Mouse (Mus musculus) spleen, postnatal 14 days (tissue): ENCODE data around the gene Sh3gl1.
A peak's percentile ranks its signal among the peaks of the same experiment; 100 is the strongest.
"Not testable (repeated sequence)": the region's sequence is repeated elsewhere in the genome, so short reads cannot be mapped to it uniquely, and the experiment has no call there.

Experiments used
- DNase-seq, 2 experiments: peaks; one replicate each; pipeline ENCODE4 v3.0.0; 2021 to 2022; ENCODE audit warnings: low spot score in 2 of 2

The Sh3gl1 gene

DNA sequence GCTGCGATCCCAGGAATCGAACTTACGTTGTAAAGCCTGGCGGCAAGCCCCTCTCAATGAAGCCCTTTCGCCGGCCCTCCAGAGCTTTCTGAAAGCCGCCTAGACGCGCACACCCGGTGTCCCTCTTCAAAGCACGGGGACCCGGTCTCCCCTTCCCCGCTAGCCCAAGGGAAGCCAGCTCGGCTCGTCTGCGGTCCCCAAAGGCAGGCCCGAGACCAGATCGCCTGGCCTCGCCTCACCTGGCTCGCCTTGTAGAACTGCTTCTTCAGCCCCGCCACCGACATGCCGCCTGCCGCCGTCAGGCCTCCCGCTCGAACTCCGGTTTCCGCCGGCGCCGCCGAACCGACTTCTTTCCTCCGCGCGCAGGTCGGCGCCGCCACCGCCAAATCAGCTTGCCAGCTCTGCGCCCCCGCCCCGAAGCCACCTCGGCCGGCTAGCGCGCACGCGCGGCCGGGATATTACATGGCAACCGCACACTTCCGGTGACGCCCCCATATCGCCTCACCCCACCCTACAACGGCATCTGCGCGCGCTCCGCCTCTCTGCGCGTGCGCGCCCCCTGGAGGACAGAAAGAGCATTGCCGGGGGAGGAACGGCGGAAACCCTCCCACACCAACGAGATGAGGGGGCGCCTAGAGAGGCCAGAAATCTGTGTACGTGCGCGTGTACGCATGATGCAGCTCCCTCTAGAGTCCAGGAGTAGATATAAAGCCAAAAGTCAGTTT is at the start of gene Sh3gl1:
TSS of gene Sh3gl1 (minus strand) at position 460 of the 725 bp plus-strand sequence.
- peak; percentile 99 for DNase-seq

DNA sequence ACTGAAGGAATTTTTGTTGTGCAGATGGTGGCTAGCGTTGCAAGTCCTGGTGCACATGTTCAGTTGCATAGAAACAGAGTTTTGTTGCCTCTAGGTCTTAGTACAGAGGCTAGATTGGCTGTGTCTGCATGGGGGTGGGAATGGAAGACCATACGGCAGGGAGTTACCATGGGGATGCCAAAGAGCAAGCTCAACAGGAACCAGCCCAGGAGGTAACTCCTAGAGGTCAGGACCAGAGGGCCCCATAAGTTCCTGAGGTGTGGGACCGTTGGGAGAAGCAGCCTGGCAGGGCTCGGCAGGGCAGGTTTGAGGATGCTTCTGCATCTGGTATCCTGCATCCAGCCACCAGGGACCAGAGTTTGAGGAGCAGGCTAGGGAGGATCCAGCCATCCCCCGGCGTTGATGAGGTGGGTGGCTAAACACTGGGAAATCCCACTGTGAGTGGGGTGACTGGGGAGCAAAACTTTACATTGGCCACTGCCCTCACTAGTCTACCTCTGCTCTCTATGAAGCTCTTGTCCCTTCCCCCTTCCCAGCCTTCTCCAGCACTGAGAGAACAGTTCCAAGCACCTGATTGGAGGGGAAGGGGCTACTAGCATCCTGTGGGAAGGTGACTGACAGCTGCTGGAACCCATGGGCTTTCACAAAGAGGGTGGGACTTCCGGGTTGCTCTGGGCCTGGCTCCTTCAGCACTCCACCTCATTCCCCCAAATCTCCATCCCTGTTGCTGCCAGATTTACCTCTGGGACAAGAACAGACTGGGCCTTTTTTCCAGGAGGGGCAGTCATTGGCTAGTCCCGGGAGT is 44.5 kb upstream of the Sh3gl1 start:
- DNase-seq: no peak

DNA sequence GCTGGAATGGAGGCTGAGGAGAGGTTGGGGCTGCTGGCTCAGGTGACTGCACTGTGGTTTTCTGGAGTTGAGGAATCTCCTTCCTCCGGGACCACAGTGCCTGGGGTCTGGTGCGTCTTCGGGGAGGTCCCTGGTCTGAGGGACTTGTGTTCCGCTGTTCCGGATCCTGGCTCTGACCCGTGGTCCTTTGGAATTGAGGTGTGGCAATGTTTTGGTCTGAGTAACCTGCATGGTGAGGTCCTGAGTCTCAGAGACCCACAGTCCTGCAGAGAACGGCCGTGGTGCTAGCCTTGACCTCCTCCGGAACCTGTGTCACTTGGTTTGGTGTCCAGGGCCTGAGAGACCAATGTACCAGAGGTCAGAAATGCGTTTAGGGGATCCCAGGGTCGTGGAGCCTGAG is 43.5 kb upstream of the Sh3gl1 start:
- DNase-seq: no peak

DNA sequence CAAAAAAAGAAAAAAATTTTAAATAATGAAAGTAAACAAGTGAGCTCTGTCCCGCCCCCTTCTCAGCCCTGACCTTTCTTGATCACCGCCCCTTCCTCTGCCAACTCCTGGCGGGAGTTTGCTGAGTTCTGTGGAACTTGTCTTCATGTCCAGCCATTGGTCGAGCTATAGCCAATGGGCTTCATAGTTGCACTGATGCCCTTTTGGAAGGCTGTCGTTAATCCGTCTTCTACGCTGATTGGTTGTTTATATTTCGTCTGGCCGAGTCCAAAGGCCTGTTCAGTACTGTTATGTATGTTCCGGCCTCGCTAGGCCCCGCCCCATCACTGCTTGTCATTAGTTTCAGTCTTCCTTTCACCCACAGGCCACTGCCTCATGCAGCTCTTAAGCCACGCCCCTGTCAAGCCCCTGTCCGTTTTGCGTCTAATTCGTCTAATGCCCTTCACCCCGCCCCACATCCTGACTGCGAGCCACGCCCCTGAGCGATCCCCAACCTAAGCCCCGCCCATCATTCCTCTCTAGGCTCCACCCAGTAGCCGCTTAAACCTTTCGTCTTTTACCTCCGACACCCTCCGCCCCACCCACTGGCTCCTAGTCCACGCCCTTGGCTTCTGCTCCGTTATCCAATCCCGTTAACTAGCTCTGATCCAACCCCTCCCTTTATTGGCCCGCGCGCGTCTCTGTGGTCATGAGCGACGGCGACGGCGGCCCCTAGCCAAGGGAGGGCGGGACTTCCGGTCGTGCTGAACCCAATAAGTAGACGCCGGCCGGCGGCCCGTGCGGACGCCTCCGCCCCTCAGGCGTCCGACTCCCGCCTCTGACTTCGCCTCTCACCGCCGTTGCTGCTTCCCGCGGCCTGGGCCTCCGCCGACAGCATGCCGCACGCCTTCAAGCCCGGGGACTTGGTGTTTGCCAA is 42.7 kb upstream of the Sh3gl1 start, which contains the start of gene Hdgfl2:
TSS of gene Hdgfl2 (plus strand) at position 755 of the 916 bp plus-strand sequence.
- DNase-seq: peak; percentile 99

DNA sequence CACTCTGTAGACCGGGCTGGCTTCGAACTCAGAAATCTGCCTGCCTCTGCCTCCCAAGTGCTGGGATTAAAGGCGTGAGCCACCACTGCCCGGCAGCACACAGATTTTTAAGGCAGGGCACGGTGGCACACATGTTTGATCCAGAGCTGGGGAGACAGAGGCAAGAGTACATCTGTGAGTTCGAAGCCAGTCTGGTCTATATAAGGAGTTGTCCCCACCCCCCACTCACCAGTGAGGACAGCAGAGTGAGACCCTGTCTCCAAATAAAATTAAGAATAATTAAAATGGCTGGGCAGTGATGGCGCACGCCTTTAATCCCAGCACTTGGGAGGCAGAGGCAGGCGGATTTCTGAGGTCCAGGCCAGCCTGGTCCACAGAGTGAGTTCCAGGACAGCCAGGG is 41.9 kb upstream of the Sh3gl1 start:
- DNase-seq: not testable (repeated sequence)

DNA sequence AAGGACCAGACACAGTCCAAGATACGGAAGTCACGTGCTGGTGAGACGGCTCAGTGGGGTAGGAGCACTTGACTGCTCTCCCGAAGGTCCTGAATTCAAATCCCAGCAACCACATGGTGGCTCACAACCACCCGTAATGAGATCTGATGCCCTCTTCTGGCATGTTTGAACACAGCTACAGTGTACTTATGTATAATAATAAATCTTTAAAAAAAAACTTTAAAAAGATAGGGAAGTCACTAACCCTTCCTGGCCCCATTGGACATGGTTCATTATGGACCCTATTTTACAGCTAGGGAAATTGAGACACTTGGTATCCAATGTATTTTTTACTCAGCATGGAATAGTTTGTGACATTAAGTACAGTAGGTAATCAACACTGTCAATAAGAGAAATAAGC is 41.1 kb upstream of the Sh3gl1 start:
- no peak for DNase-seq

DNA sequence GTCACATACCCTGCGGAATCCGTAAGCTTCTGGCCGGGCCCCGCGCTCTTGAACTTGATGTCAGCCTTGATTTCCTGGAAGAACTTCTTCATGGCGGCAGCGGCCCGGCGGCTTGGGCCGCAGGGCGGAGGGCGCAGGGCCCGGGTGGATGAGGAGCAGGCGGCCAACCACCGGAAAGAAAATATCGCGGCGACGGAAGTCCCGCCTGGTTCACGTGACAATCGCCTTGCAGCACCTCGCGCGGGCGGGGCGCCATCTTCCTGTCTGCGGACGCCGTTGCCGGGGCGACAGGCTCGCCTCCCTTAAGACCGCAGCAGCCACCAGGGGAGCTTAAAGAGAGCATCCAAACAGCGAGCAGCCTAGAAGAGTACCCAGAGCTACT is 38.4 kb upstream of the Sh3gl1 start, which contains the start of gene Ubxn6:
TSS of gene Ubxn6 (minus strand) at position 202 of the 382 bp plus-strand sequence.
- peak; percentile 88 to 93 for DNase-seq

DNA sequence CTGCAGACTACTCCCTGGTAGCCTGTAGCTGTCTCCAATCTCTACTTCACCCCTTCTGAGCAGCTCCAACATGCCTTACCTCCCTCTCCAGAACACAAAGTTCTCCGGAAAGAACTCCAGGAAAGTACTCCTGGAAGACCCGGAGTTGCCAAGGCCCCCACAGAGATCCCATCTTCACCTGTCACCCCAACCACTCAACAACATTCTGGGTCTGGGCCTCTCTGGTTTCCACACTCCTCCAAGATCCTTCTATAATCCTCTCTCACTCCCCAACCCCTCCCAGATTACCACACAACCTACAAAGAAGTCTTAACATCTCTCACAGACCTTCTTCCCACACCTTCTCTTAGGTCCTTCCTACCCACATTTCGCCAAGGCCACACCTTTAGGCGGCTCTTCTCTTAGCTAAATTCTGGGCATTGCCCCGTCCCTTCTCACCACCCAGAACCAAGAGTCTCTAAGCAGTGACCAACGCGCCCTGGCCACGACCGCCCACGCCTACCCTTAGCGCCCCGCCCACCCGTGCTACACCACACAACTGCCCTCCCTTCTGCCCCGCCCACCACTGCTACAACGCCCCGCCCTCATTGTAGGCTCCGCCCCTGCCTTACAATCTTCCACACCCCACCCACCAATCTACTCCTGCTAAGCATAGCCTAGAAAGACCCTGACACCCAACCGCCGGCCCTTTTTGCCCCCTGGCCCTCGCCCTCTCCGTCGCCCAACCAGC is 37.8 kb upstream of the Sh3gl1 start:
- peak; percentile 72 to 76 for DNase-seq

DNA sequence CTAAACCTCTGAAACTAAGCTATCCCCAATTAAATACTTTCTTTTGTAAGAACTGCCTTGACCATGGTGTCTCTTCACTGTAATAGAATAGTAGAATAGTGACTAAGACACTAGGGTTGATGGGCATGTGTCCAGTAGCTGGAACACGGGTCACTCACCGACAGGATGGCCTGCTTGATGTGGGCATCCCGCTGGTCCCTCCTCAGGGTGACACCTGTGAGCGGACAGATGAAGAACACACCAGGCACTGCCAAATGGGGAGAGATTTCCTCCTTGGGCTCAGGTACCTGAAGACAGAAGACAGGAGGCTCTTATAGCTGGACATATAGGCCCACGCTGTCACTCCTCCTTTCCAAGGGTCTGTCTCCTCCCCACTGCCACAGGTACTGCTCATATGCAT is 35.8 kb upstream of the Sh3gl1 start:
- no peak for DNase-seq

DNA sequence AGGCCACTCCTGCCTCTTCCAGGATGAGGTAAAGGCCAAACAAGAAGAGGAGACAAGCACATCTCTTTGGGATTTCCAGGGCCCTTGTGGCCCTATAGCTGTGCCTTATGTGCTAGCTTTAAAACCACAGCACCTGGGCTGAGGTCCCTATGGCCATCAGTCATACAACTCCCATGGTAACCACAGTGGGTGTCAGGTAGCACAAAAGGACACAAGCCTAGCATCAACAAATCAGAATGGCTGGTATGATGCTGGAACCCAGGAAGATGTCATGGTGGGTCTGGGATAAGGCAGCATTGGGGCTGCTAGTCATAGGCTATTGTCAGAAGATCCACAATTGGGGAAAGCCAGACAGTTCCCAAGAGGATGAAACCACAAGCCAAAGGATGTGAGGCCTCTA is 34.7 kb upstream of the Sh3gl1 start:
- DNase-seq: no peak

DNA sequence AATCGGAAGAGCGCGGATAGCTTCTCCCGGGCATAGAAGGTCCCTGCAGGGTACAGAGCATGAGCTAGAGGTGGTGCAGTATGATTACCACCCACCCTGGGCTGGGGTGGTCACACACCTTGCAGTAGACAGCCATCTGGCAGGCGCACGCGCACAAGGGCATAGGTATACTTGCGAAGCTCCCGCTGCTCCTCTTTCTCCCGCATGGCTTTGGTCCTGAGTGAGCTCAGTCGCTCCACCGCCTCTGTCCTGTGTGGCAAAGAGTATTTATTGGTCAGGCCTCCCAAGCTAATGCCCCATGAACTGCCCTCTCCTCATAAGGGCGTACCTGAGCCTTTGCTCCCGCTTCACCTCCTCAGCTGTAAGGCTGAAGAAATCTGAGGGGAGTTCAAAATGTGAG is 32.6 kb upstream of the Sh3gl1 start:
- no peak for DNase-seq

DNA sequence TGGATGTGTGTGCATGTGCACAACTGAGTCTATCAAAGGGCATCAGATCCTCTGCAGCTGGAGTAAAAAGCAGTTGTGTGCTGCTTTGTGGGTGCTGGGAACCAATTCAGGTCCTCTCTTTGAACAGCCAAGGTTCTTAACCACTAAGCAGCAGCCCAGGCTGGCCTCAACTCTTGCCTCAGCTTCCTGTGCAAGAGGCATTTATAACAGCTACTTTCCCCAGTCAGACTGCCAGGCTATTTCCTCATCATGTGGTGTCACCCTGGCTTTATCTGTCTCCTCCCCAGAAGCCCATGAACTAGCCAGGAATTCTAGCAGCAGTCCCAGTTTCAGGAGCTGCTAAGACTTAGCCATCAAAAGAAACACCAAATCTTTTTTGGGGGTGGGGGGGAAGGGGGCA is 30.0 kb upstream of the Sh3gl1 start:
- DNase-seq: no peak

DNA sequence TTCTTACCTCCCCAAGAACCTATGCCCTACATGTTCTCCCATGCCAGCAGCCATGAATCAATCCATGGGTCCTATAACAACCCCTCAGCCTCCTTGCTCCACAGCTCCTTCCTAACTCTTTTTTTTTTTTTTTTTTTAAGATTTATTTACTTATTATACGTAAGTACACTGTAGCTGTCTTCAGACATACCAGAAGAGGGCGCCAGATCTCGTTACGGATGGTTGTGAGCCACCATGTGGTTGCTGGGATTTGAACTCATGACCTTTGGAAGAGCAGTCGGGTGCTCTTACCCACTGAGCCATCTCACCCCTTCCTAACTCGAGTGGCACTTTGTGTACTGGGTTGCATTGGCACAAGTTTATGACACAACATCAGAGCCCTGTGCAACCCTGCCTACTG is 29.3 kb upstream of the Sh3gl1 start:
- DNase-seq: not testable (repeated sequence)

DNA sequence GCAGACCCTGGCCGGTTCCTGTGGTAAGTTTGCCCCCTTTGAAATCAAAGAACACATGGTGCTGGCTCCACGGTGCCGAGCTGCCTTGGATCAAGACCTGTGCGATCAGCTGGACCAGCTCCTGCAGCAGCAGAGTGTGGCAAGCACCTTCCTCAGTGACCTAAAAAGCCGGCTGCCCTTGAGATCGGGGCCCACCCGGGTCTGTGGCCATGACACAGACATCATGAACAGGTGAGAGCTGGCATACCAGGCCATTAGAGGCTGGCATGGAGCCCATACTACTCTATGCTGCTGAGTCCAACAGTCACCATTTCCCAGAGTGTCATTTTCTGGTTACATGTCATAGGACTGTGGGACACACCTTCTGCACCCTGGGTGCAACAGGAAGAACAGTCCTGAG is 25.6 kb upstream of the Sh3gl1 start:
- no peak for DNase-seq

DNA sequence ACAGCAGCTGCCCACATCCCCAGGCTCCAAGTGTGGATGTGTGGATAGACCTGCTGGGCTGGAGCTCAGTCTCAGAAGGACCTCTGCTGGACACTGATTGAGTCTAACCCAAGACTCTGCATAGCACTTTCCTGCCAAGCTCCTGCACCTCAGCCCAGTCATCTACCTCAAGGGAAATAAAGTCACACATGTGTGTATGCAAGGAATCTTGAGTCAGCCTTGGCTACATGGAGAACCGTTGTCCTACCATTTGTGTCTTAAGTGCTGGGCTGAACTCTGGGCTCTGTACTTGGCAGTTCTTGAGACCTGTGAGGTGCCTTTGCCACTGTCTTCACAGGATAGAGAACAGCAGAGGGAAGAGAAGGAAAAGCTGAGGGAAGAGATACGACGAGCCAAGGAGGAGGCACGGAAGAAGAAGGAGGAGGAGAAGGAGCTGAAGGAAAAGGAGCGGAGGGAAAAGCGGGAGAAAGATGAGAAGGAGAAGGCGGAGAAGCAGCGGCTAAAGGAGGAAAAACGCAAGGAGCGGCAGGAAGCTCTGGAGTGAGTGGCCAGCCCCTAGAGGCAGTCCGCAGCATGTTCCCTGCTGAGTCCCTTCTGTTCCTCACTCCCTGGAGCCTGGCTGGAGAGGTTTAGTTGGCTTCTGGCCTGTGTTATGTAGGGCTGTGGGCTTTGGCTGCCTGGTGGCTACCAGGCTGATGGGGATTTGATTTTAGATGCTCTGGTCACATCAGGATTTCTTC is 21.1 kb upstream of the Sh3gl1 start:
- no peak for DNase-seq

DNA sequence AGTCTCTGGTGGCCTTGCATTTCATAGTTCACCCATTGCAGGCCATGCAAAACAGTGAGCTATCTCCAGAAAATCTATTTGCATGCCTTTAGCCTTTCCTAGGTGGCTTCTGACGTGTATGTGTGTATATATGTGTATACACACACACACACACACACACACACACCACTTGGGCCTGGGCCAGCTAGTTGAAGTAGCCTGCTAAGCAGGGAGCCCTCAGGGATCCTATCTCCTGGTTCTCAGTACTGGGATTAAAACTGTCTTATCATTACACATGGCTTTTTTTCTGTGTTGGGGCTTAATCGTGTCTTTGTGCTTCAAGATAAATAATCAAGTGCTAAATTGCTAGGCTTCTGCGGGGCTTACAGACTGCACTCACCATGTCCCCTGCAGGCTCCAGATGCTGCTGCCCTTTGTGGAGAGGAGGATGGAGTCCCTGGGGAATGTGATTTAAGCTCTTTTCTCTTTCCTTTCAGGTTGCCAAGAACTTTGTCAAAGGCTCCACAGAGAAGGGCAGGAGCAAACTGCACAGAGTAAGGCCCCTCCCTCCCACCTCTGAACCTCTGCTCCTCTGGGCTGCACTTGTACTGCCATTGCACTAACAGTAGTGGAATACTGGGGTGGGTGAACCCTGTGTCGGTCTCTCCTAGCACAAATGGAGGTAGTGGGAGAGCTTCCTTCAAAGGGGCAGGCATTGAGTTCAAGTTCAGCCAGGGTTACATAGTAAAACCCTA is 19.7 kb upstream of the Sh3gl1 start:
- DNase-seq: no peak

DNA sequence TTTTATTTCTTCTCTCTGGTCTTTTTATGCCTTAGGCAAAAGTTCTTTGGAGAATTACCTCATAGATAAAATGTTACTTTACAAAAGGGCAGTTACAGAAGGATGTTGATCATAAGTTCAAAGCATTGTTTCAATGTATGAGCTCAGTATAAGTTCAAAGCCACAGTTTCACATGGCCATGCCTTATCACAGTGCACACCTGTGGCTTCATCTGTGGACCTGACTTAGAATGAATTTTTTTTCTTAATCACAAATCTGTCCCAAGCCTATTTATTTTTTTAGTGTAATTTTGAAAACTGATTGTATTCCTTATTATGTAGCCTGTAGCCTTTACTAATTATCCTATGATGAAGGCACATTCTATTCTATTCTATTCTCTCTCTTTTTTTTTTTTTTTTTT is 18.5 kb upstream of the Sh3gl1 start:
- no peak for DNase-seq

DNA sequence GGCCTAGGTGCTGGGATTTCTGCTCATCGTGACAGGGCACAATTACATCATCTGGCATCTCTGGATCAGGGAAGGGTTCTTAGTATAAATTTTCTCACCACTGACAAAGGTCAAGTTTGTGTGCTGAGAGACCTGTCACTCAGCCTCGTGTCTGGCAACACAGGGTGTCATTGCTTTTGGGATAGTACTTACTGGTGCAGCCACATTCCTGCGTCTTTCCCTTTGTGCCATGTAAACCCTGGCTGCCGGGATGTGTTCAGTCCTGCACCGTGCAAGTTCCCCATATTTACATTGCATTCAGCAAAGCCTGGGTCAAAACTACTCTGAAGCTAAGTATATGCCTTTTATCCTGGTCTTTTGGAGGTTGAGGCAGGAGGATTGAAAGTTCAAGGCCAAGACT is 14.9 kb upstream of the Sh3gl1 start:
- no peak for DNase-seq

DNA sequence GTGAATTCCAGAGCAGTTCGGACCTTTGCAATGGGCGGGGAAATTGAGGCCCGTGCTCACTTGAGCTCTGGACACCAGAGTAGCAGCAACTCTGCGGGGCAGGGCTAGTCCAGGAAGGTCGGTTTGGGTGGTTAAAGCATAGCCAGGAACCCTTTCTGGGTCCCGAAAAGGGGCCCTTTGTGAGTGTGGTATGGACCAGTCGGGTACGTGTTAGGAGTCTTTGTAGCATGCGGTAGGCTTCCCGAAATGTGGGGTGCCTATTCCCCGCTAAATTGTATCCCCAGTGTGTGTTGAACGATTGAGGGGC is 4.4 kb upstream of the Sh3gl1 start:
- DNase-seq: no peak
